Mouse (Mus musculus) right cerebral cortex, postnatal 10 days (tissue): ENCODE data around the gene Tshz3.
A peak's percentile ranks its signal among the peaks of the same experiment; 100 is the strongest.

ENCODE experiments used
- DNase-seq, 2 experiments: peaks; one replicate each; pipeline ENCODE4 v3.0.0; 2021; ENCODE audit warnings: low spot score in 2 of 2

The Tshz3 gene

GRCm38 (mm10) chr7:36697118-36697855 is 631 bp upstream of the Tshz3 start:
- DNase-seq: peak; percentile 53 to 60

GRCm38 (mm10) chr7:36698589-36698946 is 650 bp downstream of the Tshz3 start:
- peak in 1 of 2 experiments; percentile 27 for DNase-seq

- peak in 1 of 2 experiments; percentile 58 for DNase-seq
Measured at GRCm38 (mm10) chr7:36699001-36699987, 1.4 kb downstream of the Tshz3 start.

GRCm38 (mm10) chr7:36706636-36707035 is 8.7 kb downstream of the Tshz3 start:
- DNase-seq: no peak

GRCm38 (mm10) chr7:36707266-36707665 is 9.3 kb downstream of the Tshz3 start:
- DNase-seq: no peak

GRCm38 (mm10) chr7:36707681-36708350 is 9.9 kb downstream of the Tshz3 start:
- DNase-seq: peak in 1 of 2 experiments; percentile 58

GRCm38 (mm10) chr7:36708823-36709222 is 10.9 kb downstream of the Tshz3 start:
- DNase-seq: no peak

- DNase-seq: peak in 1 of 2 experiments; percentile 61
Measured at GRCm38 (mm10) chr7:36709239-36709638, 11.3 kb downstream of the Tshz3 start.

GRCm38 (mm10) chr7:36709974-36710373 is 12.1 kb downstream of the Tshz3 start:
- DNase-seq: no peak

GRCm38 (mm10) chr7:36710387-36710786 is 12.5 kb downstream of the Tshz3 start:
- no peak for DNase-seq

GRCm38 (mm10) chr7:36711766-36712165 is 13.8 kb downstream of the Tshz3 start:
- peak in 1 of 2 experiments; percentile 62 for DNase-seq

GRCm38 (mm10) chr7:36714323-36714722 is 16.4 kb downstream of the Tshz3 start:
- DNase-seq: no peak

- DNase-seq: peak; percentile 71 to 76
Measured at GRCm38 (mm10) chr7:36717192-36717591, 19.3 kb downstream of the Tshz3 start.

GRCm38 (mm10) chr7:36720830-36721229 is 22.9 kb downstream of the Tshz3 start:
- DNase-seq: no peak

- DNase-seq: peak in 1 of 2 experiments; percentile 50
Measured at GRCm38 (mm10) chr7:36736303-36737050, 38.6 kb downstream of the Tshz3 start.

GRCm38 (mm10) chr7:36751480-36751879 is 53.6 kb downstream of the Tshz3 start:
- DNase-seq: no peak

GRCm38 (mm10) chr7:36767501-36768092 is 69.7 kb downstream of the Tshz3 start:
- DNase-seq: no peak

GRCm38 (mm10) chr7:36773086-36773485 is 75.2 kb downstream of the Tshz3 start:
- no peak for DNase-seq

- DNase-seq: no peak
Measured at GRCm38 (mm10) chr7:36776956-36777355, 79.0 kb downstream of the Tshz3 start.

GRCm38 (mm10) chr7:36778456-36778855 is 80.5 kb downstream of the Tshz3 start:
- DNase-seq: no peak

- DNase-seq: no peak
Measured at GRCm38 (mm10) chr7:36784243-36784773, 86.4 kb downstream of the Tshz3 start.
